Mouse (Mus musculus) spleen, embryonic (tissue): ENCODE results near the gene Plcxd1.
"Not testable (repeated sequence)": the region's sequence is repeated elsewhere in the genome, so short reads cannot be mapped to it uniquely, and the experiment has no call there.

Experiments used
- CTCF ChIA-PET: fragments of 350-600 bp; sonication (Branson Sonifier 250); formaldehyde crosslinking; loops from one replicate; lab custom pipeline; 2022; lab: Charles Lee

Plcxd1 gene

DNA sequence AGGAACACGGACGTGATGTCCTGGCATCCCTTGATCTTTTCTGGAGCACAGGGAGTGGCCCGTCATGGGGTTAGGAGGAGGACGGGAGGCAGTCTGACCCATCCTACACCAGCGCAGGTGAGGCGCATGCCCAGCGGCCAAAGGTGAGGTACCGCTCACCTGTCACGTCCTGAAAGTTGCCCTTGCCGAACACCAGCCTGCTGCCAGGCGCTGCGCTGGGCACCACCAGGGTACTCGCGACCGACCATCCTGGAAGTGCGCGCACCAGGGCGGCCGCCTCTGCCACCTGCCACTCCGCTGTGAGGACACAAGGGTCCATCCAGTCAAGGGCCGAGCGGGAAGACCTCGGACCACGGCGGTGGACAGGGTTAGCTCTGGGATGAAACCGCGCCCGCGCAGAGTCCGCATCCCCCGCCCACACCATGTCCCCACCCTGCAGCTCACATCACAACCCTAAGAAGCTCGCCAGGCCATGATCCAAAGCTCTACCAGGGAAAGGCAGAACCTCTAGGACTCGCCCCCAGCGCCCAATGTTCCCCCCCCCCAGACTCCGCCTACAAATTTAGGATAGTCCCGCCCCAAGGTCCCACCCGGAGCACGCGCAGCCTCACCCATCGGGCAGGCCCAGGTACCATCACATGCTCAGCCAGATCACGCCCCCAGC is 7.3 kb downstream of the Plcxd1 start:
- CTCF ChIA-PET = interaction anchor here (0.8 to 0.9 kb wide), 2 partner anchors 50 to 549 kb away, joined by 3 to 4 read pairs; no protein-coding TSS in a partner anchor

DNA sequence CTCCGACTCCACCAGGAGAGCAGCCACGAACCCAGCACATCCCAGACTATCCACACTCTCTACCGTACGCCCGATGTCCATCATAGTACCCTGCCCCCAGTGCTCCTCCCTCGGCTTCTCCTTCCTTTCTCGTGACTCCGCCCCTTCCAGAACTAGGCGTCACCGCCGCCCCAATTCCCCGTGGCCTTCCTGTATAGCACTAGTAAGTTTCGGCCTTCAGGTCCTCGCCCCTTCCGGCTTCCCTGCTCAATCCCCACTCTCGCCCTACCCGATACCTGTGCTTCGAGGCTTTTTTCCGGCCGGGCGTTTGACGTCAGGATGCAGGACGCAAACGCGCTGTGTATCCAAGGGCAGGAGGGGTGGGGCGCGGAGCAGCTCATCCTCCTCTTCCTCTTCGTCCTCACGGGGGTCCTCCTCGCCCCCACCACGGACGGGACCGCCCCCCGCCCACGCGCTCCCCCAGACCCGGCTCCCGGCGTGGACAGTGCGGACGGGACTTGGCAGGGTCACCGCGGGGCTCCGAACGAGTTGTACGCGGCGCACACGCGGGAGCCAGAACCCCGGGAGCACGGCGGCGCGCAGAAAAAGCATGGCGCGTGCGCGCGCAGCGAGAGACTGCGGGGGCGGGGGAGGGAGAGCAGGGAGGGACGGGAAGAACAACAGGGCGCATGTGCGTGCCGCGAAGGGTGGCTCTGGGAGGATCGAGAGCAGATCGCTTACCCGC is 8.0 kb downstream of the Plcxd1 start, which contains the start of gene Gtpbp6:
TSS of gene Gtpbp6 (minus strand) at position 617 of the 724 bp plus-strand sequence.
- CTCF ChIA-PET = interaction anchor here (0.8 to 0.9 kb wide), 2 partner anchors 50 to 549 kb away, joined by 3 to 4 read pairs; no protein-coding TSS in a partner anchor

DNA sequence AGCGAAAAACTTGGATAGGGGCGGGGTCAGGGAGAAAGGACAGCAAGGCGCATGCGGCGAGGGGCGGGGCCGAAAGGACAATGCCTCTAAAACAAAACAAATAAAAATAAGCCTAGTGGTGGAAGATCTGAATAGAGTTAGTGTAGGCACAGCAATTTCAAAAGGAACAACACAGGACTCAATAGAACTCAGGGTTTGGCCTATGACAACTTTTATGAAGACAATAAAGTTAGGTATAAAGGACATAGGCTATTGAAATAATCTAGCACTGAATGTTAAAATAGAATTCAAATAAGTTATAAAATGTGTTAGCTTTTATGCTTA is 8.5 kb downstream of the Plcxd1 start:
- CTCF ChIA-PET = no interaction called here

DNA sequence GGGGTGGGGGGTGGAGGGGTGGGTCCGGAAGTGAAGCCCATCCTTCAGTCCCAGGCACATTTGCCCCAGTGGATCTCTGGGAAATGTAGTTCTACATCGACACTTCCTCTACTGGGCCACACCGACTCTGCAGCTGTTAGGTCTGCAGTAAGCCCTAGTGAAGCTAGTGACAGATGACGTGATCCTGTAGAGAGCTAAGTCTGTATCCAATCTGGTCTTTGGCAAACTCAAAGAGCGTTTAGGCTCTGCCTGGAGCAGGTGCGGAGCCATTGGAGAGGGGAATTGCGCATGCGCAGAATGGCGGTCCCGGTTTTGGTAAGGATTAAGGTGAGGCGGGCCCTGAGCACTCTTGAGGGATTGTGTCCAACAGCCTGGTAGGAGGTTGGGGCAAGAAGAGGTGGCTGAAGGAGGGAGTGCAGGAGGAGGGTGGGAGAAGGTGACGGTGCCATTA is 10.2 kb downstream of the Plcxd1 start, which contains the start of gene Zfp605:
TSS of gene Zfp605 (plus strand) at position 102 of the 451 bp plus-strand sequence.
- CTCF ChIA-PET = no interaction called here

DNA sequence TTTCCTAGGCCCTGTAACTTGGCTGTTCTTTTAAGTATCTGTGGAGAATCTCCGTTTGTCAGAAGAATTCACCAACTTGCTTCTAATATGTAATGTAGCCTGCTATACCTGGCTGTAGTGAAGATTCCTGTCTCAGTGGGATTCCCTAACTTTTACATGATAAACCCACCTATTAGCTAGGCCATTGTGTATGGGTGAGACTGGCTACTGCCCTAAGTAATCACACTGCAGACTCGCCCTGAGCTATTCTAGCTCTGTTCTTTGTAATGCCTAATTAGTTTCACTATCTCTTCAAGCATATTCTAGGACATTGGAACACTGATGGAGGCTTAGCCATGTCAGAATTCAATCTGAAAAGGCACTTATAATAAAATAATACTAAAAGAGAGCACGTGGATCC is 22.6 kb downstream of the Plcxd1 start:
- CTCF ChIA-PET = not testable (repeated sequence)

DNA sequence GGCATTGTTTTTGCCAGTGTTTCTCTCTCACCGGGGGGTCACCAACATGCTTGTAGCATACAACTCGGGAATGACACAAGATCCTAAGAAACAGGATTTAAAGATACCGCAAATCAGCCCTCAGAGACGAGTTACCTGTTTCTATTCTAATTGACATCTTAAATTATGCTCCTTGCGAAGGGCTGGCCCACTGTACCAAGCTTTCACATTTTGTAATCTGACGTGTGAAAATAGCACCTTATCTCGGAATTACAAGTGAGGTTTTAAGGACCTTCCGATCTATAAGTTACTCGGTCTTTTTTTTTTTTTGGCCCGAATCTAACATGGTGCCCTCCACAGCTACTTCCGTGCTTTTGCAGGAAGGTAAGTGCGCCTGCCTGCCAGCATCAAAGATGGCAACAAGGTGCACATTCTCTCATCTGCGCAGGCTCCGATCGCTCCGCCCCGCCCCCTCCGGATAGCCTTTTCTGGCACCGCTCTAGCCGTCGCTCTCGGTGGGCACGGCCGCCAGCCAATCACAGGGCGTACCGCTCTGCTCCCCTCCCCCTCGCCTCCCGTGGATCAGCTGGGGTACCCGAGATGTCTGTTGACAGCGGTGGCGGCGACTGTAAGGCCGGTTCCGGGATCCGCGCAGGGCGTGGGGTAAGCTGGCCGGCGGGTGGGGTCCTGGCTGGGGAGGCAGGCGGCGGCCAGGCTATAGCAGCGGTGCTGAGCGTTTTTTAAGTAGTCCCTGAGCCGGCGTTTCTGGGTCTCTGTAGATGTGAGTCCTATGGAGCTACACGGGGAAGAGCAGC is 35.7 kb downstream of the Plcxd1 start, which contains the start of gene Chfr:
TSS of gene Chfr (plus strand) at position 550 of the 794 bp plus-strand sequence.
- CTCF ChIA-PET = interaction anchor here (0.6 kb wide), 1 partner anchor 98 kb away, joined by 13 read pairs; no protein-coding TSS in a partner anchor

DNA sequence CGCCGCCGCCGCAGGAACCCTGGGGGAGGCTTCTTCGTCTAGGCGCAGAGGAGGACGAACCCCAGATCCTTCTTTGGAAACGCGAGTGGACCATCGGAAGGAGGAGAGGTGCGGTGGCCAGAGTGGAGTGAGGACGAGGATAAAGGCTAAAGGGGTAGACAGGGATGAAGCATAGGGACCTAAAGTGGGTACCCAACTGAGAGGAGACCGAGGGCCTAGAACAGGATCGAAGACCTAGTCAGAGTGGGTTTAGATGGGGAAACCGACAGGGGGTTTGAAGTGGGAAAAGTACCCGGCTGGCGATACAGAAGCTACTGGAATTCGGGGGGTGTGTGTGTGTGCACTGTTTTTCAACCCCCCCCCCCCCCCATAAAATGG is 36.3 kb downstream of the Plcxd1 start:
- CTCF ChIA-PET = interaction anchor here (0.6 kb wide), 1 partner anchor 98 kb away, joined by 13 read pairs; no protein-coding TSS in a partner anchor

DNA sequence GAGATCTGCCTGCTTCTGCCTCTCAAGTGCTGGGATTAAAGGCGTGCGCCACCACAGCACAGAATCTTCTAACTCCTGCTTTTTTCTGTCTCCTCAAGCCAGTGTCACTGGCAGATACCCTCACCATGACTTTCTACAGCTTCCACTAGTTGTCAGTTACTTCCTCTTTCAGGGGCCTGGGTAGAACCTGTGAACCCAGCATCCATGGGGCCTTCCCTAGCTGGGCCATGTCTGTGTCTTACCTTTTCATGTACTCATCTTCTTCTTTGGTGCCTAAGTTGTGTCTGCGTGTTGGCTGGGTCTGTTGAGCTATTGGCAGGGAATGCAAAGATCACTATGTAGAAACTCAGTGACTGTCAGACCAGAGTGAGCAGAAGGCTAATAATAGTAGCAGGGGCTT is 38.0 kb downstream of the Plcxd1 start:
- CTCF ChIA-PET = no interaction called here

DNA sequence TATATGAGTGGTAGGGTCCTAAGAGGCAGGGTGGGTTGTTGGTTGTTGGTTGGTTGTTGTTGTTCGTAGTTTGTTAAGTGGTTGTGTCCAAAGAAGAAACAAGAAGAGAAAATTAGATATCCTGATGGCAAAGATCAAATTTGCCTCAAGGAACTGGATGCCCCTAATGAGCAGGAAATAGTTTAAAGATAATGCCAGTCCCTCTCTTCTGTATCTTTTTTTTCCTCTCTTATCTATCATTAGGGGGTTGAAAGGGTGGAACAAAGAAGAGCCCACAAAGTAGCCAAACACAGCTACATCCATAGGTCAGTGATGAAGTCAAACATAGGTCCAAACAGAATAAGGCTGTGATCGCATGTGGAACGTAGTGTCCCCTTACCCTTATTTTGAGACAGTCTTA is 39.6 kb downstream of the Plcxd1 start:
- CTCF ChIA-PET = no interaction called here

DNA sequence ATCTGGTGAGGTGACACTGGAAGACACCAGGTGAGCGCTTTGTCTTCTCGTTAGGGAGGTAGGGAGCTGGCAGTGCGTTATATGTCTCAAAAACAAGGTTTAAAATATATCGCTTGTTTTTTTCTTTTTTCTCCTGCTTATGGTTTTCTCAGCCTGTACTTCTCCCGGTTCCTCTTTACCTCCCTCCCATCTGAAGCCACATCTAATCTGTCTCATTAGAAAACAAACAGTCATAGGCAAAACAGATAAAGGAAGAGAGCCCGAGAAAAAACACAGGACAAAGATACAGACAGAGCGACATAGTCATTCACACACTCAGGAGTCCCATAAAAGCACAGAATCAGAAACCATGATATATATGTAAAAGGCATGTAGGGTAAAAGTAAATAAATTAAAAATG is 40.7 kb downstream of the Plcxd1 start:
- CTCF ChIA-PET = no interaction called here

DNA sequence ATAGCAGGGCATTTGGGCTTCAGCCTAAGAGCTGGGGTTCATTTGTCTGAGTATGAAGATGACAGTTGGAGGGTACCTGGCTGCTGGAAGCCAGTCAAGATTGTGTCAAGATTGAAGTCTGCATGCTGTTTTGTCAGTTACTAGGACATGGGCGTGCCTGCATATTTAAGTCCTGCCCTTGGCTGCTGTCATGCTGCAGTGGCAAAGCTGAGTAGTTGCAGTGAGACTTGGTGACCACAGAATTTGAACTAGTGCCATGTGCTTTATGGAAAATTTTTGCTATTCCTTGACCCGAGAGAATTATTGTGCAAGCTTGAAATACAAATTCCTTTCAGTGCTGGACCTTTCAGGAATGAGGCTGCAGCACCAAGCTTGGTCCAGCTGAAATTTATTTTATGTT is 42.5 kb downstream of the Plcxd1 start:
- CTCF ChIA-PET = interaction anchor here (0.6 kb wide), 1 partner anchor 274 kb away, joined by 3 read pairs; no protein-coding TSS in a partner anchor

DNA sequence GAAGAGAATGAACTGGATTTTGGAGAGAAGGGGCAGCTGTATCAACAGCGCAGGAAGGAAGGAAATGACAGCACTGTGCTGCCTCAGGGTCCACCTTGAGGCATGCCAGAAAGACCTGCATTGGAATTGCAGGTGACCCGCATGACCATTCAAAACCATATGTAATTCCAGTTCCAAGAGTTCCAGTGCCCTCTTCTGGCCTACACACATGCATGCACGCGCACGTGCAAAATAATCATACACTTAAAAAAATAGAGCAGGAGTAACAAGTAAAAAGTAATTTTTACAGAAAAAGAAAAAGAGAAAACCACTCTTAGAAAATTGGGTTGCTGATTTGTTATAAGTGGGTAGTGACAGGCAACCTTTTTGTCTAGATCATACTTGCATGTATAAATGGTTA is 43.2 kb downstream of the Plcxd1 start:
- CTCF ChIA-PET = no interaction called here
